Mouse (Mus musculus) left cerebral cortex, postnatal 10 days (tissue): Measurements from ENCODE around the gene Grtp1. TPM values are rescaled to one million over a fixed set of nuclear protein-coding genes. Genes with fewer than 3 reads are reported as not detected.

Source experiments
- DNase-seq, 2 experiments: peaks; one replicate each; pipeline ENCODE4 v3.0.0; 2021 to 2022; ENCODE audit warnings: low spot score in 2 of 2, mixed read lengths in 1 of 2; ENCODE audit errors: extremely low spot score in 1 of 2
- intact Hi-C: fragments of 180-260 bp; cut with DNase I; formaldehyde crosslinking; loops from one replicate; pipeline ENCODE4 v1.15.1; 2025
- total RNA-seq, 2 experiments: library from RNA; stranded (reverse); gene quantifications; 2 replicates each; pipeline ENCODE4 v1.2.3; 2021

Grtp1 gene
- total RNA-seq, 2 experiments from 2014 or later = 4.9 to 6.4 TPM

DNA sequence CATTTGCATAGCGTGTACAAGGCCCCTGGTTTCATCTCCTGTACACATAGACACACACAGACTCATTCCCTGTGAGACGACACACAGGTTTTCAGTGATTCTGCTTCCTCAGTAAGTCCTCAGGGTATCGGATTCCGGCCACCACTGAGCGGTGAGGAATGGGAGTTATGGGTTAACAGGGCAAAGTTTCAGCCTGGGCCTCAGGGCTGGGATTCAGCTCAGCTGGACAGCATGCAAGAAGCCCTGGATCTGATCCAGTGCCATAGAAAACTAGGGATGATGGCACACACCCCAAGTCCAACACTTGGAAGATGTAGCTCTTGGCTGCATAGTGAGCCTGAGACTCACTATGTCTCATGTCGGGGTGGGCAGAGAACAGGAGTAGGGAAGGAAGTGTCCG is 20.5 kb downstream of the Grtp1 start:
- intact Hi-C loops = no loop called here
- no peak for DNase-seq

DNA sequence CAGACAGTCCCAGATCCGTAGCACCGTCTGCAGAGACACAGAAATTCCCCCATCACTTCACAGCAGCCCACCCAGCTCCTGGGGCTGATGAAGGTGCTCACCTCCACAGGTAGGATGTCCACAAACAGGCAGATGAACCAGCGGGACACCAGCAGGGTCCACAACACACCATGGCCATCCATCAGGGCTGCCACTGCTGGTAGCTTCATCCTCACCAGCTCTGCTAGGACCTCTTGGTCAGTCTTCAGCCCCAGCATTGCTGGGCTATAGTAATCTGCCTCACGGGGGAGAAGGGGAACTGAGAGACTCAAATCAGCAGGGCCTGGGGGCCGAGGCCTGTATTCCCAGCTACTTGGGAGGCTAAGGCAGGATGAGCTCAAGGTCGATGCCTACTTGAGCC is 20.9 kb downstream of the Grtp1 start:
- intact Hi-C loops = no loop called here

DNA sequence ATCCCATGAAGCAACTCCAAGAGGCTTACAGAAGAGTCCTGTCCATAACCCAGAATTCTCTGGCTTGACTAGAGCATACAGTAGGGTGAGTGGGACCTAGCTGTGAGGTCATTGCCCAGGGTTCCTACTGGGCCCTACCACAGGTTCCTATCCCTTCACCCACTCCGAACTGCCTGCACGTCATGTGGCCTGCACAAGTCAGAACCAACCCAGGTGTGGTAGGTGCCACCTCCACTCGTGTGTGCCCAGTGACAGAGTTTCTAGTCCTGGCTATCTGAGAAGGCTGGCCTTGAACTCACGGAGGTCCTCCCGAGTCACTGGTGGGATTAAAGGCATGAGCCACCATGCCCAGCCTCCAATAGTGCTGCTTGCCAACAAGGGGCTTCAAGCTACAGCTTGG is 22.3 kb downstream of the Grtp1 start:
- intact Hi-C loops = no loop called here
- DNase-seq = no peak

More for the DNA sequence above, 20.9 kb downstream of the Grtp1 start:
- no peak for DNase-seq

DNA sequence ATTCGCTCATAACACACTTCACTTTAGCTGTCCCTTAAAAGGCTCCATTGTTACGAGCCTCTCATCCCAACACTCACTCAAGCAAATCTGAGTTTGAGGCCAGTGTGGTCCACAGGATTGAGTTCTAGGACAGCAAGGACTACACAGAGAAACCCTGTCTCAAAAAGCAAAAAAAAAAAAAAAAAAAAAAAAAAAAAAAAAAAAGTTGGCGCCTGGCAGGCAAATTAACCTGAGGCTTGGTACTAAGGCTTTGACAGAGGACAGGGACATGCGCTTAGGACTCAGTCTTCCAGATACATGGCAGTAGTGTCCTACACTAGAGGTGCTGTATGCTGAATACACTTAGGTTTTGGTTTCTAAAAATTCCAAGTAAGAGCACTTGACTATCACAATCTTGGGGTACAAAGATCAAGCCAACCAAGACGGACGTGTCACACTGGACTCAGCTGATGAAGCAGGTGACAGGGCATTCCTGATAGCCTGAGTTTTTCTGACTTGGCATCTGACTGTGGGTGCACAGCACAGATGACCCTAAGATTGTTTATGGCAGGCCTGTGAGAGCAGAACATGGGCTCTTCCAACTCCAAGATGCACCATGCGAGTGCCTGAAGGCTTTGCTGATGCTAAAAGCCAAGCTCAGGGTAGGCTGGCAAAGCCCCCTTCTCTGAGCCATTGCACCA is 23.1 kb downstream of the Grtp1 start:
- DNase-seq = no peak
- intact Hi-C loops = no loop called here

DNA sequence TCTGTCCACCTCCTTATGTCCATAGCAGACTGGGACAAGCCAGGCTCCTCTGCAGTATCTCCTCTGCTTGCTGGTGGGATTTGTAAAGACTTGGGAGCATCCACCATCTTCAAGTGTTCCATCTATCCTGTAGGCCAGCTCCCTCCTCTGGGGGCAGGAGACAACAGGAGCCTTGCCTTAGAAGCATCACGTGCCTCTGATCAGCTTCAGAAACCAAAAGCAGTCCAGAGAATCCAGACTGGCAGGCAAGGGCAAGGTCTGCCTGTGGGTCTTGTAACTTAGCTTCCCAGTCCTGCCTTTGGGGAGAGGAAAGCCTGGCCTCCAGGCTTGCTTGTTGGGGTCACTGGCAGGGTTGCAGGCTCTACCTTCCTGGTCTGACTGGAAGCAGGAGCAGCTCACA is 24.8 kb downstream of the Grtp1 start:
- DNase-seq = no peak
- intact Hi-C loops = no loop called here

DNA sequence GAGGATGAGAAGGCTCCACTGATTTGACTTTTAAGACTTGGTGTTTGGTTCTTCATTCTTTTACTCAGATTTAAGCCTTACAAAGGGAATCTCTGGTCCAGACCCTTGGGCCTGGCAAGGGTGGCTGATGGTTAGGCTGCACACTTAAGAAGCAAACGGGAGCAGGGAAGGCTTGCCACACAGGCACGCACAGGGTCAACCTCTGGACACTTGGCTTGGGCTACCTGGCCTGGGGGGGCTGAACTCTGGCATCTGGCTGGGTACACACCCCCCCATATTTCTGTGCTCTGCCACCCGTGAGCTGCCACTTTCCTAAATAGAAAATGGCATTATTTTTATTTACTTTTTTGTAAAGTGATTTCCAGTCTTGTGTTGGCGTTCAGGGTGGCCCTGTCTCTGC is 25.6 kb downstream of the Grtp1 start:
- no peak for DNase-seq
- intact Hi-C loops = no loop called here

DNA sequence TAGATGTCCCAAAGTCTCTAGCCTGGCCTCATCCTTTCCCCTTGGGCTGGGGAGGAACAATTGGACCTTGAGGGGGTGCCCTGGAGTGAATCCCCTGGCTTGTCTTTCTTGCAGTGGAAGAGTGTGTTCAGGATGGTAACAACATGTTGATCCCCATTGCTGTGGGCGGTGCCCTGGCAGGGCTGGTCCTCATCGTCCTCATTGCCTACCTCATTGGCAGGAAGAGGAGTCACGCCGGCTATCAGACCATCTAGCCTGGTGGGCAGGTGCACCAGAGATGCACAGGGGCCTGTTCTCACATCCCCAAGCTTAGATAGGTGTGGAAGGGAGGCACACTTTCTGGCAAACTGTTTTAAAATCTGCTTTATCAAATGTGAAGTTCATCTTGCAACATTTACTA is 26.1 kb downstream of the Grtp1 start:
- intact Hi-C loops = no loop called here
- no peak for DNase-seq

DNA sequence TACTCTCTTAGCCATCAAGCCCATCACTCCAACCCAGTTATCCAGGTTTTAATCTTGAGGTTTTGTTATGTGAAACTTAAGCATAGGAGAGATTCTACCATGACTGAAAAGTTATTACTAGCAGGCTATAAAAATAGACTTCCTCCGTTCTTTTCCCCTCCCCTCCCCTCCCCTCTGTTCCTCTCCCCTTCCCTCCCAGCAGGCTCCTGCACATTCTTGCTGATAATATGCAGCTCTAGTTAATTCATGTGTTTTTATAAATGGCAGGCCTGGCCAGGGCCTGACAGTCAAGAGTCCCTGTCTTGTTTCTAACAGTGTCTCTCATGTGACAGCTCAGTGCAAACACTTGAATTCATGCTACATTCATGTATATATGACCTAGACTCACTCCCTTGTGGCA is 29.9 kb downstream of the Grtp1 start:
- intact Hi-C loops = no loop called here
- no peak for DNase-seq

DNA sequence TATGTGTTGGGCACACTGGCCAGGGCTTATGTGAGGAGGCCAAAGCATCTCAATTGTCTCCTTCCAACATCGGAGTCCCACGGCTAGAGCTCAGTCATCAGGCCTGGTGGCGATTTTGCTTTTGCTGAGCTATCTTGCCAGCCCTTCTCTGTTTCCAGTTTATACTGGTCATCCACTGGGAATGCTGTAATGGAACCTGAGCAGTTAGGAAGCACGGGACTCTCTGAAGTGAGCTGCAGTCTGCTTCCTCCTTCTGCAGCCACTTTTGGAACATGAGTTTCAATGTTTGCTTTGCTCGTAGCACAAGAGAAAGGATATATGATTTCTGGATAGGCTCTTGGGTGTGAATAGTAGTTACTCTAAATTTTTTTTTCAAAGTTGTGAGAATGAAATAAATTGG is 36.1 kb downstream of the Grtp1 start:
- no peak for DNase-seq
- intact Hi-C loops = no loop called here

DNA sequence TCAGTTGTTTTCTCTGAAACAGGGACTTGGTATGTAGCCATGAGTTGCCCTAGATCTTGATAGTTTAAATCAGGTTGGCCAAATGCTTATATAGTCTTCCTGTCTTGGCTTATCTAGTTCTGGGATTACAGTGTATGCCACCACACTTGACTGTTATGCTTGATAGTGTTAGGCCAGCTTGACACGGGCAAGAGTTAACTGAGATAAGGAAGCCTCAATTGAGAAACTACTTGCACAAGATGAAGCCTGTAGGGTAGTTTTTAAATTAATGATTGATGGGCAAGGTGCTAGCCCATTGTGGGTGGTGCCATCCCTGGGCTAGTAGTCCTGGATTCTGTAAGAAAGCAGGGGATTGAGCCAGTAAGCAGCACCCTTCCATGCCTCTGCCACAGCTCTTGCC is 36.9 kb downstream of the Grtp1 start:
- intact Hi-C loops = no loop called here
- DNase-seq = no peak

DNA sequence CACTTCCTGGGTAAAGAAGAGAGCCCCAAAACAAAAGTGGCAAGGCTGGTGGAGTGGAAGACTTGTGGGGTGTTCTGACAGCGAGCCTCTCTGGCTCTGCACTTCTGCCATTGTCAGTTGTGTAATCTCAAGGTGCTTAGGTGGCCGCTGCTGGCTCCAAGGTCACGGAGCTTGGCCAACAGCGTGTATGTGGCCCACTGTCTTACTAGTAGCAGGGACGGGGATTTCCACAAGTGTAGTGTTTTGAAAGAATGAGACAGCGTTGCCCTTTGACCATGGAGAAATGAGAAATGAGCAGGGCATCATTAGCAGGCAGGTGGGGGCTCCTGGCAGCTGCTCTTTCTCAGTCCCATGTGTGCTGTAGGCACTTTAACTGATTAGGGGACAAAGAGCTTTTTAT is 38.3 kb downstream of the Grtp1 start:
- no peak for DNase-seq
- intact Hi-C loops = no loop called here

DNA sequence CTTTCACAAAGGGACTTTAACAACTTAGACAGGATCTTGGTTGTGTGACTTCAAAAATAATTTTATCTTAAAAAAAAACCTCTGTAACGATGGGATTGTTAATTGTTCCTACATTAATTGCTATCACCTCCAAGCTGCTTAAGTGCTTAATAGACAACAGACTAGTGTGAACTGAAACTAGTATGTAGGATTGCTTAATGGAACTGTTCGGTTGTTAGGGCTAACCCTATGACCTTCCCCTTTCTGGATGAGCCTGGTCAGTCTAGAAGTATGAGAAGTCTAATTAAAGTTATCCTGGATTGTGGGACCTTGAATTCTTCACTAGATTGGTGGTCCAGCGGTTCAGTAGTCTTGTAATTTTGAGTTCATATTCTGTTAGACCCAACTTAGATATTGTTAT is 39.7 kb downstream of the Grtp1 start:
- no peak for DNase-seq
- intact Hi-C loops = no loop called here

DNA sequence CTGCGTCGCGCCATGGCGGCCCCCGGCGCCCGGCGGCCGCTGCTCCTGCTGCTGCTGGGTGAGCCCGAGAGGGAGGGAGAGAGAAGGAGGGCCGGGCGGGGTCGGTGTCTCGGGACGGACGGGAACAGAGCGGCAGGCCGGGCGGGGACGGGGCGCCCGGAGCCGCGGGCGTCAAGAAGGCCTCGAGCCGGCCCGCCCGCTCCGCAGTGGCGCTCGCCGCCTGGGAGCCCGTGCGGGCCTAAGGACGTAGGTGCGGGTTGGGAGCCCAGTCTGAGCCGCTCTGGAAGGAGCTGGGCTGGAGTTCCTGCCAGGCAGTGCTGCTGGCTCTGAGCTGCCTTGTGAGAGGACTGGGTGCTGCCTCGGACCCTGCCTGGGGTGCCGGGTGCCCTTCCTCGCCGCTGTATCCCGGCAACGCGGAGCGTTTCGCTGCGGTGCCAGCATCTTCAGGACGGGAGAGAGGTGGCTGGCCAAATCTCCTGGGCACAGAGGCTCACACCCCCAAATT is 41.0 kb downstream of the Grtp1 start:
- intact Hi-C loops = loop anchor here (5.0 kb wide), 1 partner anchor 53 kb away; no protein-coding TSS in a partner anchor
- no peak for DNase-seq

DNA sequence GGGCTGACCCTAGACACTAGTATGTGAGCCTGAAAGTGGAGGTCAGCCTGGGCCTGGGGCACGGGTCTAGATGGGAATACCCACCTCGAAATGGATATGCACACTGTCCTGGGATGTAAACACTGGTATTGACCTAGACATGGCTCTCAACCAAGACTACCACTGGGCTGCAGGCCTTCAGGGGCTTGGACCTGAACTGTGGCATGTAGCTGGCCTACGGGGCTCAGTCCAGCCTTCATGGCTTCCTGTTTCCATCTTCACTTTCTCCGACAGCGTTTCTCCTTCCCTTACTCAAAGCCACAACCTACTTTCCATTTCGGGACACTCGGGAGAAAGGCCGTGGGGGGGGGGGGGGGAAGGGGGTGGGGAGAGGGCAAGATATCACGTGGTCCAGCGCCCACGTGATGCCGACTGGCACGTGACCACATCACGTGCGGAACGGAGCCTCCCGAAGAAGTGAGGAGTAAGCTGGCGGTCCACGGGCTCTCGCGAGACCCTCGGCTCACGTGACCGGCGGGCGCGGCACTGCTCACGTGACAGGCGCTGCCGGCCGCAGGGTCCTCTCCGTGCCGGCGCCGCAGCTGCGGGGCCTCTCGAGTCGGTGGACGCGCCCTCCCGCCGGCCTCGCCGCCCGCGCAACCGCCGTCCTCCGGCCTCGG is 41.6 kb downstream of the Grtp1 start, which contains the start of gene Lamp1:
Gene Lamp1, plus strand, starts transcription at position 444 of the 659 bp plus-strand sequence.
- DNase-seq = peak; percentile 99 to 100
- intact Hi-C loops = loop anchor here (5.0 kb wide), 1 partner anchor 53 kb away; no protein-coding TSS in a partner anchor

DNA sequence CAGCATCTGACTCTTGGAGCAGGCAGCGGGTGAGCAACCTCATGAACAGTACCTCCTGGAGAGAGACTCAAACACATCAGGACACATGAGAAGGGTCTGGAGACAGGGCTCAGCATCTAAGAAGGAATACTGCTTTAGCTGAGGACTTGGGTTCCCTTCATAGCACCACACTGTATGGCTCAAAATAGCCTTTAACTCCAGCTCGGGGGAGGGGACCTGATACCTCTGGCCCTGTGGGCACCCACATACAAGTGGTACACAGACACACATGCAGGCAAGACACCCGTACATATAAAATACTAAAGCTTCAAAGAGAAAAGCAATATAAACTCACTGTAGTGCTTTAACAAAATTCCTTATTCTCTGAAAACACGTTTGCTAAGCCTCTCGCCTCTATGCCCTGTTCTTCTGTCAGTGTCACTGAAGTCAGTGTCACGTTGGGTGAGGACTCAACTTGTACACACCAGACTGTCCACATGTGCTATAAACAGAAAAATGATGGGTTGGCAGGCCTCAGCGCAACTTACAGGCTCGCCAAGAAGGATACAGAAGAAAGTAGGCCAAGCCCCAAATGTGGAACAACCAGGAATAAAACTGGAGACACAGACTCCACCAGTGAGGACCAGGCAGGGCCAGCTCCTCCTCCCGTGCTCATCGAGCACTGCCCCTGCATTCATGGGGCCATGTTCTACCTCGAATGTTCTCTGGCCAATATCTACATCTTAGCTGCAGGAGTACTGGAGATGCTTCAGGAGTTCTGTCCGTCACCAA is 43.9 kb downstream of the Grtp1 start:
- DNase-seq = no peak
- intact Hi-C loops = loop anchor here (5.0 kb wide), 1 partner anchor 56 kb away; no protein-coding TSS in a partner anchor

DNA sequence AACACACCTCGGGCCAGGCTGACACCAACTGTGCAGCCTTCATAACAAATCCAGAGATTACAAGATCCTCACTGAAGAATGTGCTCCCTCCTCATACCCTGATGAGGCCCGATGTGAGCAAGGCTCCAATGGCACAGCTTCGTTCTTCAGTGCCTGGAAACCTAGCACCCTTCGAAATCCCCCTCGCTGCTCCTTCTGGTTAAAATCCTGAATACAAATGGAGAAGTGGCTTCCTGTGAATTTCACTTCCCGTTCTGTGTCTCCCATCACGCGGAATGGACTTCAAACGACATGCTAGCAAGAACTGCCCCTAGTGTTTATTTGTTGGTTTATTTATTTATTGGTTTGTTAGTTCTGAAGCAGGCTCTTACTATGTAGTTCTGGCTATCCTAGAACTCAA is 45.1 kb downstream of the Grtp1 start:
- intact Hi-C loops = loop anchor here (5.0 kb wide), 1 partner anchor 57 kb away; no protein-coding TSS in a partner anchor

DNA sequence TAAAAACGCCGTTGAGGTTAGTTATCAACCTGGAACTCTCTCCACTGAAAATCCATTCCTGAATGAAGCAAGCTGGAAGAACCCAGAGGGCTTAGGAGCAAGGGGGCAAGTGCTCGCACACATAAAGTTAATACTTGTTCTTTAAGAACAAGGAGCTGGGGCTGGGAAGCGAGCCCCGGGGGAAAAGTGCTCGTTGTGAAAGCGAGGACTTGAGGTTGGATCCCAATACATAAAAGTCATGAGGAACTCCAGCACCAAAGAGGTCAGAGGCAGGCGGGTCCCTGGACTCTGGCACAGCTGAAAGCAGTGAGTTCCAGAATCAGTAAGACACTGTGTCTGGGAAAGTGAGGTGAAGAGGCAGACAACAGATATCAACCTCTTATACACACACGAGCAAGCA is 46.3 kb downstream of the Grtp1 start:
- DNase-seq = no peak

More for the DNA sequence above, 45.1 kb downstream of the Grtp1 start:
- no peak for DNase-seq

DNA sequence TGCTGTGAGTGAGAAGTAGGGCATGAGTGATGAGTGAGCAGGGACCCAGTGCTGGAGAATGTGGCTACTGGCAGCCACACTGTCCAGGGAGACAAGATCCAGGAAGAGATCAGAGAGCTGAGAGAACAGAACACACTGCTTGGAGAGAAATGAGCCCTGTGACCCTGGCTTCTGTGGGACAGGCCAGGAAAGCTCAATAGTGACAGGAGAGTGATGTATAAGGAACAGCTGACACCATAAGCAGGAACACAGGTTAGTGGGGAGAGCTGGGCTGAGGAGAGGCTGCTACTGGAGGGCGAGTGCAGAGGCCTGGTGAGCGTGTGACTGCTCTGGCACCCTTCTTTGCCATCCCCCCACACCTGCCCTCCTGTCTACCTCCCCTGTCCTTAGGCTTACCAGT is 49.5 kb downstream of the Grtp1 start:
- intact Hi-C loops = no loop called here
- no peak for DNase-seq

More for the DNA sequence above, 46.3 kb downstream of the Grtp1 start:
- intact Hi-C loops = no loop called here

DNA sequence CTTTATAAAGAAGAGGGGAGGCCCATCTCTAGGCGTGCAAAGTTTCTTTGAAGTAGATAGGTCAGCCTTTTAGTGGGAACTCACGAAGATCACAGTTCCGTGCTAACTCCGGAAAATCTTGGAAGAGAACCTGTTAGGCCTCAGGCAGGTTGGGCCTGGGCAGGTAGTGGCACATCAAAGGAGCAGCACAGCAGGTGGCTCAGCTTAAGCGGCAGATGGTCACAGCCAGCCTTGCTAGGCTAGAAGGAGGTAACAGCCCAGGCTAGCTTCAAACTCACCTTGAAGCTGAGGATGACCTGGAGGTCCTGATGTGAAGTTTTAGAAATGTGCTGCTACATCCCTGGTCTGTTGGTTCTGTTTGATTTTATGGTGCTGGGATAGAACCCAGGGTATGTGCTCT is 50.6 kb downstream of the Grtp1 start:
- DNase-seq = no peak
- intact Hi-C loops = no loop called here

DNA sequence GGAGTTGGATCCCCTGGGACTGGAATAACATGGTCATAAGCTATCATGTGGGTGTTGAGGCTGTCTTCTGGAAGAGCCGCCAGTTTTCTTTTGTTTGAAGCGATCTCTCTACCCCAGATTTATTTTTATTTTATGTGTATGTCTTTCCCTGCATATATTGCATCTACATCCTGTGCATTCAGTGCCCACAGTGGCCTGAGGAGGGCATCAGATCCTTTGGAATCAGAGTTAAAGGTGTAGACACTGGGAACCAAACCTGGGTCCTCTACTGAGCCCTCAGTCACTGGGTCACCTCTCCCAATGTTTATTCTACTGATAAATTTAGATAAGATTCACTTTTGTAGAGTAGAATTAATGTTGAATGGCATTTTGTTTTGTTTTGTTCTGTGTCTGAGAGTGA is 51.1 kb downstream of the Grtp1 start:
- DNase-seq = no peak
- intact Hi-C loops = no loop called here
